Mouse (Mus musculus) limb, embryonic 14.5 days (tissue): Measurements from ENCODE around the gene 2210407C18Rik. TPM values are rescaled to one million over a fixed set of nuclear protein-coding genes. Genes with fewer than 3 reads are reported as not detected.

Source experiments
- ATAC-seq: fragments of 200-750 bp; cut with Nextera tagmentation; 2 replicates; pipeline ENCODE4 v1.8.0; 2017; ENCODE audit warnings: low read depth, moderate number of reproducible peaks, moderate TSS enrichment; ENCODE audit not compliant: low FRiP score
- DNase-seq: peaks from one replicate; pipeline ENCODE4 v3.0.0-alpha.2; 2015; ENCODE audit warnings: low spot score
- H3K27ac ChIP-seq: fragments of 300-500 bp; sonication (generic); replicated peaks from 2 replicates; pipeline ENCODE4 v1.5.1; 2014; ENCODE audit warnings: low read depth, mild to moderate bottlenecking, low read length, moderate library complexity, mixed read lengths
- H3K27me3 ChIP-seq: fragments of 300-500 bp; sonication (generic); 2 replicates; pipeline ENCODE4 v1.6.1; 2014; ENCODE audit warnings: low read length, mixed read lengths; ENCODE audit not compliant: control insufficient read depth, insufficient read depth
- H3K36me3 ChIP-seq: fragments of 300-500 bp; sonication (generic); 2 replicates; pipeline ENCODE4 v1.6.1; 2014; ENCODE audit warnings: mild to moderate bottlenecking, low read length, moderate library complexity, mixed read lengths; ENCODE audit not compliant: control insufficient read depth, insufficient read depth
- H3K4me1 ChIP-seq: fragments of 300-500 bp; sonication (generic); 2 replicates; pipeline ENCODE4 v1.6.1; 2014; ENCODE audit warnings: antibody characterized with exemption, low read length, mixed read lengths; ENCODE audit not compliant: control insufficient read depth, insufficient read depth
- H3K4me2 ChIP-seq: fragments of 300-500 bp; sonication (generic); replicated peaks from 2 replicates; pipeline ENCODE4 v1.6.1; 2014; ENCODE audit warnings: low read depth, mild to moderate bottlenecking, low read length, moderate library complexity; ENCODE audit not compliant: severe bottlenecking
- H3K4me3 ChIP-seq: fragments of 300-500 bp; sonication (generic); replicated peaks from 2 replicates; pipeline ENCODE4 v1.5.1; 2014; ENCODE audit warnings: low read length
- H3K9ac ChIP-seq: fragments of 300-500 bp; sonication (generic); 2 replicates; pipeline ENCODE4 v1.6.1; 2014; ENCODE audit warnings: mild to moderate bottlenecking, low read depth, low read length, moderate library complexity; ENCODE audit not compliant: severe bottlenecking
- H3K9me3 ChIP-seq: fragments of 300-500 bp; sonication (generic); 2 replicates; pipeline ENCODE4 v1.6.1; 2016; ENCODE audit warnings: low read length; ENCODE audit not compliant: control insufficient read depth
- POLR2A ChIP-seq: fragments of 200-500 bp; IDR thresholded peaks from 2 replicates; pipeline ENCODE4 v1.8.0; 2012; ENCODE audit warnings: inconsistent platforms, mild to moderate bottlenecking, moderate library complexity, borderline replicate concordance; ENCODE audit not compliant: insufficient read depth, insufficient read length; ENCODE audit errors: extremely low read depth
- WGBS: fragments of 180-500 bp; shearing (Covaris S2); extraction: QIAGEN DNeasy Blood & Tissue Kit; methylation state at CpG from one replicate; pipeline ENCODE4 v1.1.7; 2014; 5-methylcytosine and 5-hydroxymethylcytosine counted together
- polyA plus RNA-seq, 2 experiments: library from polyadenylated mRNA; depleted of rRNA in 1 of 2; stranded (reverse) in 1 of 2; unstranded in 1 of 2; fragments of >200 nt; fragmentation: Nextera tagmentation in 1 of 2; extraction: Ambion mirVana in 1 of 2; gene quantifications; 2 replicates each; pipeline versions ENCODE4 v1.2.1 to v1.2.3; 2012 to 2014

The 2210407C18Rik gene
- polyA plus RNA-seq, 2 experiments = not detected

DNA sequence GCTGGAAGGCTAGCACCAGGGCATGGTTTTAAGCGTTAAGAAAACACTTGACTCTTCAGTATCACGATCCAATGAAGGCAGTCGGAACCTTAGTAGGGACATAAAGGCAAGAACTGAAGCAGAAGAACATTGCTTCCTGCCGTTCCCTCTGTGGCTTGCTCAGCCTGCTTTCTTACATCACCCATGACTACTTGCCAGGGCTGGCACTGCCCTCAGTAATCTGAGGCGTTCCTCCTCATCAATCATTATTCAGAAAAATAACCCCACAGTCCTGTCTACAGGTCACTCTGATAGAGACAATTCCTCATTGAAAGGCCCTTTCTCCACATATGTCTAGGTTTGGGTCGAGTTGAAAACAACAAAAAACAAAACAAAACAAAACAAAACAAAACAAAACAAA lies 8.8 kb downstream of the 2210407C18Rik start:
- Histone ChIP-seq H3K4me3 (no peak overlapping the region), H3K4me2 (no peak overlapping the region), H3K36me3 (no peaks in the 10 kb centered on the region), H3K27ac (no peak overlapping the region), H3K9ac (no peak overlapping the region), H3K4me1 (no peaks in the 10 kb centered on the region), H3K27me3 (no peaks in the 10 kb centered on the region), H3K9me3 (no peaks in the 10 kb centered on the region)
- whole genome bisulfite sequencing = 79% methylated on average over 6 of the region's 6 CpGs
- DNase-seq = no peak
- no peak for ATAC-seq
- TF ChIP-seq POLR2A = no peak

DNA sequence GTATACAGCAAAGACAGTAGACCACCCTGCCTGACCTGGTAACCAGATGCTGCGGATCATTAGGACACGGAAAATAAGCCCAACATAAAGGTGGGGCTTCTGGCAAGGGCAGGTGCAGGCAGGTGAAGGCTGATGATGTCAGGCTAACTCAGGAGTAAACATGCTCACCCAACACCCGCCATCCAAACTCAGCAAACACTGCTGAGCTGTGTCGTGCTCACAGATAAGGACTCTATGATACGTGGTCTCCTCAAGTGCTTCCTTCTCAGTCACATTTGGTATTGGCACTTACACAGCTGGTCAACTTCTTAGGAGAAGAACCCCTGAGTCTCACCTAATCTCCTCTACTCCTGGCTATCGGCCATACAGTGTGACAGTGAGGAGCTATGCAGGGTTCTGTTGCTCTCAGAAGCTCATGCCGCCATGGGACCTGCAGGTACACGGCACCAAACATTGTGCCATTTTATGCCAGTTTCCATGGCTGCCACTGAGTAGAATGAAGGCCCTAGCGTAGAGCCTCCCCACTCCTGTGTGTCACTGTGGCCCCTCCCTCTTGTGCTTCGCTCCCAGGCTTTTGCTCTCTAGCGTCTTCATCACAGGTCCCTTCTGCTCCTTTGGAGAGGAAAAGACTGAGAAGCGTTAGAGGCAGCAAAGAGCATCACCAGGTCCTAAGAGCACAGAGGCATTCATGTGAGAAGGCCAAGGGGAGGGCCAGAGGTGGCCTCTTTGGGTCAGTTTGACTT lies 9.5 kb downstream of the 2210407C18Rik start:
- Histone ChIP-seq H3K9me3 (no peaks in the 10 kb centered on the region), H3K27me3 (no peaks in the 10 kb centered on the region), H3K27ac (no peak overlapping the region), H3K4me2 (no peak overlapping the region), H3K36me3 (no peaks in the 10 kb centered on the region), H3K4me1 (no peaks in the 10 kb centered on the region), H3K4me3 (no peak overlapping the region), H3K9ac (no peak overlapping the region)
- ATAC-seq (no peak), DNase-seq (no peak)
- 83% methylated on average over 12 of the region's 12 CpGs for WGBS
- no peak for TF ChIP-seq POLR2A

DNA sequence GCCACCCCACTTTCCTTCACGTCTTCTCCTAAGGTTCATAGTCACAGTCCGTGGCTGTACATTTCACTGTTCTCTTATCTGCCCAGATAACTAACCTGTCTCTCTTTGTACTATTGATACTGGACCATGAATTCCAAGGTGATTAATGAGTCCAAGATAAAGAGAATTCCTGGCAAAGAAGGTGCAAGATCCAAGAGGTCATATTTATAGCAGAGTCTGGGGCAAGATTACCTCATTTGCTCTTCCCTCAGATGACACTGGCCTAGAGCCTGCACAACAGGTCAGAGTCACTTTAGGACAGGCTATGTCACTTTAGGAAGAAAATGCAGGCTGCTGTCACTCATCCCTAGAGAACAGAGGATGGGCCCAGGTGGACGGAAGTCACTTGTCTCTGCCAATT lies 10.6 kb downstream of the 2210407C18Rik start:
- Histone ChIP-seq H3K4me3 (no peak overlapping the region), H3K9ac (no peak overlapping the region), H3K36me3 (no peaks in the 10 kb centered on the region), H3K27me3 (no peaks in the 10 kb centered on the region), H3K27ac (no peak overlapping the region), H3K9me3 (no peaks in the 10 kb centered on the region), H3K4me2 (no peak overlapping the region), H3K4me1 (no peaks in the 10 kb centered on the region)
- DNase-seq (no peak), ATAC-seq (no peak)
- TF ChIP-seq POLR2A = no peak
- 80% methylated on average over 3 of the region's 3 CpGs for WGBS

DNA sequence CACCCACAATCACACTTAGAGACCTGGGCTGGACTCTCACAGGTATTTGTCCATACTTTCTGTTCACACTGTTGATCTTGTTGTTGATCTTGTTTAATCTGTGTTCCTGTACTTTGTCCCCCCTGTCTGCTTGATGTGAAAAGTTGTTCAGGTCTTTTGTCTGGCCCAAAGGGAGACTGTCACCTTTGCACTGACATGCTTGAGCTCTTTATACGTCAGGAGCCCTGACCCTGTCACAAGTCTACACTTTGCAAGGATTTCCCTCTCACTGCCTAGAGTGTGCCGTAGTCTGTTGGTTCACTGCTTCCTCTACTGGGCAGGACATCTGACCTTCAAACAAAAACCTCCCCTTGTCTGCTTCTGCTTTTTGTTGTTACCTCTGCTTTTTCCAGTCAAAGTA lies 11.2 kb downstream of the 2210407C18Rik start:
- 76% methylated on average over 2 of the region's 2 CpGs for WGBS
- no peaks in the 10 kb centered on the region for H3K36me3 ChIP-seq

DNA sequence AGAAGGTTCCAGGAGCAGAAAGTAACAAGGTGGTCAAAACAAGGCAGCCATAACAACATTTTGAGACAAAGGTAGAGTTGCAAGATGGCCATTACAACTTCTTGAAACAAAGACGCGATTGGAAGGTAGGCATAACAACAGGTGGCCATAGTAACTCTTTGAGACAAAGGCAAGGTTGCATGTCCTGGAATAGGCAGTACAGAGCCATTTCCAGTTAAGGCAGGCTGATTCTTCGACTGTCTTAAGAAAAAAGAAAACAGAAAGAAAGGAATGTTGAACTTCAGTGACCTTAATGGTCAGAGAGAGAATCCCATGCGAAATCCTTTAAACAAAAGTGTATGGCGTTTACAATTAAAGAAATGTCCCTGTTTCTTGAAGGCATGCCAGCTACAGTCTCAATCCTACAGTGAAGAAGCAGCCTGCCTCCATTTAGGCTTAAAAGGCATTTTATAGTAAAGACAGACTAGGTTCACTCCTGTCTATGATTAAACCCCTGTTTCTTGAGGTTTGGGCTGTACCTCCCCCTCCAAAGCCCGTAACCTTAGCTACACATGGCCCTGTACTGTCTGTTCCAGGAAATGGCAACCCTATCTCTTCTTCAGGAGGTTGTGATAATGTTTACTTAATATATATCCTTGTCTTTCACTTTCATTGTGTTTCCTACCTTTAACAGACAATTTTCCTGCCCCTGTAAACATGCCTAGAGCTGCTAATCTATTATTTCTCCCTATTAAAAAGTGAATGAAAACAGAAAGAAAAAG lies 12.9 kb downstream of the 2210407C18Rik start:
- ATAC-seq = no peak
- H3K9ac ChIP-seq = no peak overlapping the region
- no peaks in the 10 kb centered on the region for H3K36me3 ChIP-seq
- no peak overlapping the region for H3K4me3 ChIP-seq
- no peak overlapping the region for H3K27ac ChIP-seq
- TF ChIP-seq POLR2A = no peak
- H3K9me3 ChIP-seq = no peaks in the 10 kb centered on the region
- no peak for DNase-seq
- H3K27me3 ChIP-seq = no peaks in the 10 kb centered on the region
- no peak overlapping the region for H3K4me2 ChIP-seq
- 84% methylated on average over 6 of the region's 6 CpGs for WGBS
- H3K4me1 ChIP-seq = no peaks in the 10 kb centered on the region

More for the DNA sequence above, 11.2 kb downstream of the 2210407C18Rik start:
- Histone ChIP-seq H3K4me2 (no peak overlapping the region), H3K4me1 (no peaks in the 10 kb centered on the region), H3K27me3 (no peaks in the 10 kb centered on the region), H3K4me3 (no peak overlapping the region), H3K9me3 (no peaks in the 10 kb centered on the region), H3K27ac (no peak overlapping the region), H3K9ac (no peak overlapping the region)
- DNase-seq (no peak), ATAC-seq (no peak)
- no peak for TF ChIP-seq POLR2A
